Mouse (Mus musculus) testis, adult 2 months (tissue): ENCODE data around the gene C8g. TPM values are rescaled to one million over a fixed set of nuclear protein-coding genes. Genes with fewer than 3 reads are reported as not detected.
A peak's percentile ranks its signal among the peaks of the same experiment; 100 is the strongest.

Source experiments
- H3K27ac ChIP-seq: fragments of 200-500 bp; 2 replicates; pipeline ENCODE4 v1.5.1; 2012; ENCODE audit warnings: low read depth, low read length; ENCODE audit not compliant: control insufficient read depth, insufficient read depth
- H3K27me3 ChIP-seq: fragments of 200-500 bp; 2 replicates; pipeline ENCODE4 v1.6.1; 2012; ENCODE audit warnings: mild to moderate bottlenecking, low read length, moderate library complexity; ENCODE audit not compliant: control insufficient read depth, insufficient read depth
- H3K36me3 ChIP-seq: fragments of 200-500 bp; 2 replicates; pipeline ENCODE4 v1.6.1; 2012; ENCODE audit warnings: mild to moderate bottlenecking, low read length; ENCODE audit not compliant: control insufficient read depth, insufficient read depth
- H3K4me1 ChIP-seq: fragments of 200-500 bp; 2 replicates; pipeline ENCODE4 v1.6.1; 2012; ENCODE audit warnings: low read length; ENCODE audit not compliant: control insufficient read depth, insufficient read depth
- H3K4me3 ChIP-seq: fragments of 200-500 bp; 2 replicates; pipeline ENCODE4 v1.5.1; 2012; ENCODE audit warnings: low read depth, mild to moderate bottlenecking, low read length, moderate library complexity, mixed read lengths; ENCODE audit not compliant: control insufficient read depth
- CTCF ChIP-seq: fragments of 200-500 bp; IDR thresholded peaks from 2 replicates; pipeline ENCODE4 v1.5.1; 2012; ENCODE audit warnings: low read depth, mild to moderate bottlenecking, inconsistent platforms, low read length, moderate library complexity; ENCODE audit not compliant: control insufficient read depth, insufficient read depth, insufficient replicate concordance
- POLR2A ChIP-seq: fragments of 200-500 bp; IDR thresholded peaks from 2 replicates; pipeline ENCODE4 v1.6.1; 2012; ENCODE audit warnings: low read depth, mild to moderate bottlenecking, inconsistent platforms, low read length, moderate library complexity; ENCODE audit not compliant: control insufficient read depth
- polyA plus RNA-seq: library from polyadenylated mRNA; depleted of rRNA; stranded (reverse); fragments of >200 nt; gene quantifications from 2 replicates; pipeline ENCODE4 v1.2.3, GENCODE M21; 2012

Gene C8g
- polyA plus RNA-seq, 1 experiment, result 58.4 TPM

GRCm38 (mm10) chr2:25498622-25499478 lies 2.7 kb downstream of the C8g start:
- Histone ChIP-seq H3K4me3 (no peak overlapping the region), H3K27me3 (no peaks in the 10 kb centered on the region), H3K36me3 (no peaks in the 10 kb centered on the region; the same call in 1 of the 2 replicates), H3K4me1 (peaks cover 18% of the 10 kb centered on the region), H3K27ac (no peak overlapping the region)
- TF ChIP-seq CTCF, result no peak
- TF ChIP-seq POLR2A, result no peak

- no peaks in the 10 kb centered on the region; the same call in 1 of the 2 replicates for H3K36me3 ChIP-seq
- no peak for TF ChIP-seq POLR2A
- TF ChIP-seq CTCF, result no peak
- H3K27me3 ChIP-seq, result no peaks in the 10 kb centered on the region
- H3K4me1 ChIP-seq, result peaks cover 18% of the 10 kb centered on the region
- no peak overlapping the region for H3K4me3 ChIP-seq
- H3K27ac ChIP-seq, result no peak overlapping the region
Observed at GRCm38 (mm10) chr2:25497846-25498575, 3.5 kb downstream of the C8g start.

- Histone ChIP-seq H3K27me3 (no peaks in the 10 kb centered on the region), H3K27ac (no peak overlapping the region), H3K36me3 (no peaks in the 10 kb centered on the region), H3K4me3 (no peak overlapping the region), H3K4me1 (peaks cover 10% of the 10 kb centered on the region)
- TF ChIP-seq CTCF (peak; percentile 8; the same call in 1 of the 2 replicates), POLR2A (no peak)
Observed at GRCm38 (mm10) chr2:25496462-25496861, 5.1 kb downstream of the C8g start.

GRCm38 (mm10) chr2:25493476-25493961 lies 8.0 kb downstream of the C8g start, which contains the start of gene Lcn12:
TSS of gene Lcn12 (minus strand) at chr2:25493911.
- H3K27me3 ChIP-seq, result no peaks in the 10 kb centered on the region
- no peak within 1 kb of the TSS for H3K4me3 ChIP-seq
- TF ChIP-seq CTCF (no peak), POLR2A (no peak)
- no peaks in the 10 kb centered on the region for H3K36me3 ChIP-seq
- no peak within 1 kb of the TSS for H3K27ac ChIP-seq
- H3K4me1 ChIP-seq, result no peaks in the 10 kb centered on the region

GRCm38 (mm10) chr2:25492988-25493387 lies 8.5 kb downstream of the C8g start:
- no peak for TF ChIP-seq POLR2A
- no peak for TF ChIP-seq CTCF
- no peak overlapping the region for H3K4me3 ChIP-seq
- H3K36me3 ChIP-seq, result no peaks in the 10 kb centered on the region
- no peak overlapping the region for H3K27ac ChIP-seq
- H3K4me1 ChIP-seq, result no peaks in the 10 kb centered on the region
- H3K27me3 ChIP-seq, result no peaks in the 10 kb centered on the region

GRCm38 (mm10) chr2:25488671-25489068 lies 12.8 kb downstream of the C8g start:
- no peak overlapping the region for H3K4me3 ChIP-seq

More at GRCm38 (mm10) chr2:25488671-25489068, 12.8 kb downstream of the C8g start:
- H3K36me3 ChIP-seq, result no peaks in the 10 kb centered on the region
- TF ChIP-seq CTCF (no peak), POLR2A (no peak)
- no peaks in the 10 kb centered on the region for H3K27me3 ChIP-seq
- no peak overlapping the region for H3K27ac ChIP-seq
- no peaks in the 10 kb centered on the region for H3K4me1 ChIP-seq
